Mouse (Mus musculus): ENCODE results near the gene Il12rb2. TPM values are rescaled to one million over a fixed set of nuclear protein-coding genes. Genes with fewer than 3 reads are reported as not detected.

The Il12rb2 gene
- total and polyA plus RNA-seq, 3 experiments, result 0.08 TPM; not detected in 2

DNA sequence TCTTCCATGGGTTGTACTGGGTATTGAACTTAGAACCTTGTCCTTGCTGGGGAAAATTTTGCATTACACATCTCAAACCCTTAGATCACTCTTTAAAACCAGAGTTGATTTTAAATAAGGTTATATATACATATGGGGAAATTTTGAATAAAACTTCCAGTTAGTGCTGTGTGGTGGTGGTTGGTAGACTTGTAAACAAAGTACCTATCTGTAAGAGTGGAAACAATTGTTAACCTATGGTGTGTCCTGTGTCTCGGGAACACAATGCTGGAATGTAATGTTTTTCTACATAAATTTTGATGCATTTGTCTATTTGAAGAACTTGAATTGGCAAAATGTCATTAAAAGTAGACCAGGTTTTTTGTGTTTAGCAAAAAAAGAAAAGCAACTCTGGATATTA lies 107.0 kb downstream of the Il12rb2 start:
- dilution Hi-C loops (cut with MboI; ENCODE audit: extremely low pct_ligation_motif_present, extremely low pct_unique_long_range_greater_than_20kb, low sequenced_read_pairs) (no loop called here), in situ Hi-C loops (cut with MboI; ENCODE audit: low pct_ligation_motif_present, low pct_unique_long_range_greater_than_20kb, low sequenced_read_pairs) (no loop called here)
- peak overlapping the region; percentile 32 to 96 (median 57) for H3K4me3 ChIP-seq (replicated peaks in 1 of 3; ENCODE audit: low read depth in 2 of 3, low read length in 2 of 3, poor library complexity in 1 of 3)
- peaks cover 12 to 31% of the 10 kb centered on the region in 2 experiments for H3K36me3 ChIP-seq (replicated peaks in 1 of 2; ENCODE audit: control insufficient read depth in 1 of 2, insufficient read depth in 1 of 2, low read length in 1 of 2)
- peaks cover 51% of the 10 kb centered on the region for H3K79me2 ChIP-seq (replicated peaks; ENCODE audit: control insufficient read depth, extremely low read depth, insufficient read depth, poor library complexity, severe bottlenecking)
- peaks cover 0 to 25% of the 10 kb centered on the region in 2 experiments; a peak in 3 of 4 replicates for H3K4me1 ChIP-seq (ENCODE audit: control insufficient read depth in 1 of 2, insufficient read depth in 2 of 2)
- TF ChIP-seq POLR2A (IDR thresholded peaks at IDR 0.05; ENCODE audit: low read depth, low read length) (no peak), MXI1 (IDR thresholded peaks at IDR 0.05; ENCODE audit: low read depth, low read length) (peak; percentile 84), SIN3A (IDR thresholded peaks at IDR 0.05; ENCODE audit: low read length) (peak; percentile 78; the same call in 1 of the 2 replicates), CHD1 (IDR thresholded peaks at IDR 0.05; ENCODE audit: low read depth, low read length) (peak; percentile 88)
- peak overlapping the region; percentile 61; the same call in 1 of the 2 replicates for H3K4me2 ChIP-seq (ENCODE audit: insufficient read depth, low read depth, poor library complexity, severe bottlenecking)
- H3K27me3 ChIP-seq (replicated peaks), result no peaks in the 10 kb centered on the region
- peak overlapping the region; percentile 99; the same call in 1 of the 2 replicates for H3K9ac ChIP-seq (ENCODE audit: insufficient read depth, low read depth)
- no peak overlapping the region for H3K27ac ChIP-seq (ENCODE audit: insufficient read depth, low read depth)
- DNase-seq (ENCODE audit: extremely low read depth), result no peak
- H3K9me3 ChIP-seq (replicated peaks; ENCODE audit: low read length), result no peaks in the 10 kb centered on the region

DNA sequence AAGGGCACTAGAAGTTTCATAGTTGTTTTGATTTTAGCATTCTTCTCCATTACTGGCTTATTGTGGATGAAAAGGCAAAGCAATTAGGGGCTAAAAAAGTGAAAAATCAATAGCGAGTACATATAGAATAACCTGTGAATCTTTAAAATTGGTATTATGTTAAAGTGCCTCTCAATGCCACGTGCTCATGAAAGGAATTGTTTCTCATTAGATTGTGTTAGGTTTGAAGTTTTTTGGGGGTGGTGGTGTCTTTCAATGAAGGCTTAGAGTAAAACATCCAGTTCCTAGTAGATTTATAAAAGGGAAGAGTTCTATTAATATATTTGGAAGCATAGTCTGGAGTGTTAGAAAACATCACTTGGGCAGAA lies 107.8 kb downstream of the Il12rb2 start:
- no peak for DNase-seq (ENCODE audit: extremely low read depth)
- in situ Hi-C loops (cut with MboI; ENCODE audit: low pct_ligation_motif_present, low pct_unique_long_range_greater_than_20kb, low sequenced_read_pairs), result no loop called here
- Histone ChIP-seq H3K36me3 (replicated peaks in 1 of 2; ENCODE audit: control insufficient read depth in 1 of 2, insufficient read depth in 1 of 2, low read length in 1 of 2) (peaks cover 8 to 24% of the 10 kb centered on the region in 2 experiments), H3K4me2 (ENCODE audit: insufficient read depth, low read depth, poor library complexity, severe bottlenecking) (peak overlapping the region; percentile 44; the same call in 1 of the 2 replicates), H3K79me2 (replicated peaks; ENCODE audit: control insufficient read depth, extremely low read depth, insufficient read depth, poor library complexity, severe bottlenecking) (peaks cover 46% of the 10 kb centered on the region), H3K9ac (ENCODE audit: insufficient read depth, low read depth) (peak overlapping the region; percentile 99; the same call in 1 of the 2 replicates), H3K27ac (ENCODE audit: insufficient read depth, low read depth) (no peak overlapping the region), H3K27me3 (replicated peaks) (no peaks in the 10 kb centered on the region), H3K4me3 (replicated peaks in 1 of 3; ENCODE audit: low read depth in 2 of 3, low read length in 2 of 3, poor library complexity in 1 of 3) (peak overlapping the region; percentile 57 to 96 (median 93)), H3K4me1 (ENCODE audit: control insufficient read depth in 1 of 2, insufficient read depth in 2 of 2) (peaks cover 0 to 19% of the 10 kb centered on the region in 2 experiments; a peak in 2 of 4 replicates), H3K9me3 (replicated peaks; ENCODE audit: low read length) (no peaks in the 10 kb centered on the region)
- TF ChIP-seq JUN (IDR thresholded peaks at IDR 0.05; ENCODE audit: insufficient read depth, low read depth, low read length) (no peak), IRF4 (IDR thresholded peaks at IDR 0.05; ENCODE audit: low read depth, low read length) (no peak), RCOR1 (conservative IDR thresholded peaks at IDR 0.05; ENCODE audit: low read depth, low read length) (no peak), UBTF (IDR thresholded peaks at IDR 0.05; ENCODE audit: low read depth, low read length) (no peak), MAX (IDR thresholded peaks at IDR 0.05; ENCODE audit: low read length) (peak; percentile 75; the same call in 1 of the 2 replicates), ZKSCAN1 (IDR thresholded peaks at IDR 0.05; ENCODE audit: borderline replicate concordance, low read depth, low read length) (no peak), SIN3A (IDR thresholded peaks at IDR 0.05; ENCODE audit: low read length) (0 out of 2 replicates have a peak, but pooled peaks have one; percentile 19)
- dilution Hi-C loops (cut with MboI; ENCODE audit: extremely low pct_ligation_motif_present, extremely low pct_unique_long_range_greater_than_20kb, low sequenced_read_pairs), result no loop called here

DNA sequence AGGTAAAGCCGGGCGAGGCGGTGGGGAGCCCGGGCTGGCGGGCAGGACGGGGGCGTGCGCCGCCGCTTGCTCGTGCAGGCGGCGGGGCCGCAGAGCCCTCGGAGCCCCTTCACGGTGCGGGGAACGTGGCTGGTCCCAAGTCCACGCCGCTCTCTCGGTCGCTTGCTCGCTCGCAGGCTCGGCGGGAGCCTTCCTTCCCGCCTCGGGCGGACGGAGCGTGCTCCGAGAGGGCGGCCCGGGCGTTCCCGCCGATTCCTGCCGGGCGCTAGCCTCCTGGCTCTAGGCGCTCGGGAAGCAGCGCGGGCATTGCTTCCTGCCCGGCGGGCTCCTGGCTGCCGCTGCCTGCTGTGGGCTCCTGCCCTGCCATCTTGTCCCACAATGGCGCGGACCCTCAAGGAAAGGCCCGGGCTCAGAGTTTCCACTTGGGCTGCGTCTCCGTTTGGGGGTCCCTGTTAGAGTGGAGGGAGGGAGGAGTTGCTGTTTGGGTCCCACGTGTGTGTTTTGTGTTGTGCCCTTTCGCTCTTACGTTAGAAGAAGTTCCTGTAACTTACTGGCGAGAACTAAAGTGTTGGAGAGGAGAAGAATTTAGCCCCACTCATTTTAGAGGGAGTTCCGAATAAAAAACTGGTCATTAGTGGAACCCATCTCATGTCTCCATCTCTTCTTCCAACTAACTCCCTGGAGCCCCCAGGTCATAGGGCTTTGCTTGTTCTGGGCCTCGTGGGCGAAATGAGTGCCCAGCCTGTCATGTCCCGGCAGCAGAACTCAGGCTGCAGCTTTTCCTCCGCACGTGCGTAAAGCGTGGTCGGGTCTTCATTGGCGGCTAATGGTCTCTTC lies 108.4 kb downstream of the Il12rb2 start:
- Histone ChIP-seq H3K4me1 (ENCODE audit: control insufficient read depth in 1 of 2, insufficient read depth in 2 of 2) (peaks cover 0 to 14% of the 10 kb centered on the region in 2 experiments; a peak in 2 of 4 replicates), H3K27me3 (replicated peaks) (no peaks in the 10 kb centered on the region), H3K9me3 (replicated peaks; ENCODE audit: low read length) (no peaks in the 10 kb centered on the region), H3K27ac (ENCODE audit: insufficient read depth, low read depth) (peak overlapping the region; percentile 61), H3K79me2 (replicated peaks; ENCODE audit: control insufficient read depth, extremely low read depth, insufficient read depth, poor library complexity, severe bottlenecking) (peaks cover 42% of the 10 kb centered on the region), H3K4me3 (replicated peaks in 1 of 3; ENCODE audit: low read depth in 2 of 3, low read length in 2 of 3, poor library complexity in 1 of 3) (peak overlapping the region; percentile 57 to 96 (median 93)), H3K36me3 (replicated peaks in 1 of 2; ENCODE audit: control insufficient read depth in 1 of 2, insufficient read depth in 1 of 2, low read length in 1 of 2) (peaks cover 4 to 18% of the 10 kb centered on the region in 2 experiments), H3K4me2 (ENCODE audit: insufficient read depth, low read depth, poor library complexity, severe bottlenecking) (no peak overlapping the region), H3K9ac (ENCODE audit: insufficient read depth, low read depth) (peak overlapping the region; percentile 99)
- dilution Hi-C loops (cut with MboI; ENCODE audit: extremely low pct_ligation_motif_present, extremely low pct_unique_long_range_greater_than_20kb, low sequenced_read_pairs), result no loop called here
- in situ Hi-C loops (cut with MboI; ENCODE audit: low pct_ligation_motif_present, low pct_unique_long_range_greater_than_20kb, low sequenced_read_pairs), result no loop called here
- peak; percentile 61 for DNase-seq (ENCODE audit: extremely low read depth)
- no peak; the same call in 1 of the 2 replicates for TF ChIP-seq POLR2A (IDR thresholded peaks at IDR 0.05; ENCODE audit: low read depth, low read length)
- TF ChIP-seq ETS1 (conservative IDR thresholded peaks at IDR 0.05; ENCODE audit: low read depth, low read length), result no peak
- no peak for TF ChIP-seq CHD1 (IDR thresholded peaks at IDR 0.05; ENCODE audit: low read depth, low read length)
- TF ChIP-seq ZKSCAN1 (IDR thresholded peaks at IDR 0.05; ENCODE audit: borderline replicate concordance, low read depth, low read length), result no peak
- peak; percentile 87; the same call in 1 of the 2 replicates for TF ChIP-seq UBTF (IDR thresholded peaks at IDR 0.05; ENCODE audit: low read depth, low read length)
- TF ChIP-seq BHLHE40 (IDR thresholded peaks at IDR 0.05; ENCODE audit: low read depth, low read length), result peak; percentile 96
- TF ChIP-seq MAZ (IDR thresholded peaks at IDR 0.05; ENCODE audit: low read depth, low read length), result no peak
- no peak for TF ChIP-seq TCF12 (IDR thresholded peaks at IDR 0.05; ENCODE audit: low read depth, low read length)
- no peak for TF ChIP-seq JUND (conservative IDR thresholded peaks at IDR 0.05; ENCODE audit: low read depth, low read length)
- no peak for TF ChIP-seq NRF1 (IDR thresholded peaks at IDR 0.05; ENCODE audit: low read depth, low read length)
- no peak for TF ChIP-seq CHD2 (IDR thresholded peaks at IDR 0.05; ENCODE audit: low read length)
- TF ChIP-seq MXI1 (IDR thresholded peaks at IDR 0.05; ENCODE audit: low read depth, low read length), result peak; percentile 98
- no peak for TF ChIP-seq KAT2A (IDR thresholded peaks at IDR 0.05; ENCODE audit: insufficient replicate concordance, low read length)
- TF ChIP-seq GABPA (IDR thresholded peaks at IDR 0.05; ENCODE audit: insufficient replicate concordance, low read depth, low read length), result no peak
- TF ChIP-seq RCOR1 (conservative IDR thresholded peaks at IDR 0.05; ENCODE audit: low read depth, low read length), result no peak
- TF ChIP-seq PAX5 (IDR thresholded peaks at IDR 0.05; ENCODE audit: low read length), result no peak
- TF ChIP-seq HCFC1 (IDR thresholded peaks at IDR 0.05; ENCODE audit: low read depth, low read length), result no peak

Data from CH12.LX (cell line).